Mouse (Mus musculus): Measurements from ENCODE around the gene Tmsb4x.

Tmsb4x gene

GRCm38 (mm10) chrX:167208978-167209754 is at the start of gene Tmsb4x:
Tmsb4x (minus strand) TSS chrX:167209315.
- DNase-seq: peak; percentile 88

- no peak for DNase-seq
These were observed 32.6 kb upstream of the Tmsb4x start for GRCm38 (mm10) chrX:167241736-167242135.

- no peak for DNase-seq
These were observed 30.3 kb upstream of the Tmsb4x start for GRCm38 (mm10) chrX:167239293-167239921.

GRCm38 (mm10) chrX:167233104-167233687 is 24.1 kb upstream of the Tmsb4x start:
- peak; percentile 85 for DNase-seq

- DNase-seq: no peak
These were observed 22.0 kb upstream of the Tmsb4x start for GRCm38 (mm10) chrX:167231150-167231549.

- no peak for DNase-seq
These were observed 20.7 kb upstream of the Tmsb4x start for GRCm38 (mm10) chrX:167229819-167230218.

GRCm38 (mm10) chrX:167229206-167229605 is 20.1 kb upstream of the Tmsb4x start:
- DNase-seq: peak; percentile 75

GRCm38 (mm10) chrX:167227756-167228155 is 18.6 kb upstream of the Tmsb4x start:
- no peak for DNase-seq

- no peak for DNase-seq
These were observed 18.0 kb upstream of the Tmsb4x start for GRCm38 (mm10) chrX:167227138-167227537.

- no peak for DNase-seq
These were observed 17.5 kb upstream of the Tmsb4x start for GRCm38 (mm10) chrX:167226570-167226969.

GRCm38 (mm10) chrX:167212707-167213106 is 3.6 kb upstream of the Tmsb4x start:
- no peak for DNase-seq

- no peak for DNase-seq
These were observed 2.9 kb upstream of the Tmsb4x start for GRCm38 (mm10) chrX:167211871-167212555.

- no peak for DNase-seq
These were observed 1.2 kb upstream of the Tmsb4x start for GRCm38 (mm10) chrX:167210319-167210728.

GRCm38 (mm10) chrX:167209828-167210227 is 713 bp upstream of the Tmsb4x start:
- DNase-seq: no peak

- peak; percentile 58 for DNase-seq
These were observed 652 bp downstream of the Tmsb4x start for GRCm38 (mm10) chrX:167208506-167208820.

- no peak for DNase-seq
These were observed 1.2 kb downstream of the Tmsb4x start for GRCm38 (mm10) chrX:167207741-167208505.

GRCm38 (mm10) chrX:167205813-167206520 is 3.1 kb downstream of the Tmsb4x start:
- DNase-seq: no peak

GRCm38 (mm10) chrX:167201365-167201764 is 7.8 kb downstream of the Tmsb4x start:
- DNase-seq: no peak

- DNase-seq: no peak
These were observed 13.9 kb downstream of the Tmsb4x start for GRCm38 (mm10) chrX:167195228-167195649.

GRCm38 (mm10) chrX:167186306-167186705 is 22.8 kb downstream of the Tmsb4x start:
- no peak for DNase-seq

- DNase-seq: no peak
These were observed 25.6 kb downstream of the Tmsb4x start for GRCm38 (mm10) chrX:167183535-167183934.

GRCm38 (mm10) chrX:167182411-167182810 is 26.7 kb downstream of the Tmsb4x start:
- DNase-seq: no peak
